Mouse (Mus musculus) CH12.LX (cell line): ENCODE results near the gene Slc7a11. TPM values are rescaled to one million over a fixed set of nuclear protein-coding genes. Genes with fewer than 3 reads are reported as not detected.

Experiments
- DNase-seq: peaks from one replicate; pipeline ENCODE4 v3.0.0-alpha.2; 2013; ENCODE audit errors: extremely low read depth
- H3K27ac ChIP-seq: 2 replicates; pipeline ENCODE4 v1.5.1; 2012; ENCODE audit warnings: low read depth, mild to moderate bottlenecking, control low read depth, moderate library complexity; ENCODE audit not compliant: insufficient read depth
- H3K27me3 ChIP-seq: replicated peaks from 2 replicates; pipeline ENCODE3; 2012; ENCODE audit warnings: inconsistent platforms
- H3K36me3 ChIP-seq, 2 experiments: replicated peaks in 1 of 2; 2 replicates each; pipeline versions ENCODE3 to v1.6.1; 2012; ENCODE audit warnings: inconsistent platforms in 1 of 2, low read length in 1 of 2, mild to moderate bottlenecking in 1 of 2, mixed read lengths in 1 of 2, moderate library complexity in 1 of 2; ENCODE audit not compliant: control insufficient read depth in 1 of 2, insufficient read depth in 1 of 2
- H3K4me1 ChIP-seq, 2 experiments: 2 replicates each; pipeline ENCODE4 v1.6.1; 2012; ENCODE audit warnings: inconsistent platforms in 1 of 2, moderate library complexity in 1 of 2; ENCODE audit not compliant: insufficient read depth in 2 of 2, control insufficient read depth in 1 of 2
- H3K4me2 ChIP-seq: 2 replicates; pipeline ENCODE4 v1.6.1; 2012; ENCODE audit warnings: low read depth, mild to moderate bottlenecking, control low read depth; ENCODE audit not compliant: poor library complexity, insufficient read depth, severe bottlenecking
- H3K4me3 ChIP-seq, 3 experiments: fragments of 150-350 bp in 1 of 3; sonication (generic) in 1 of 3; replicated peaks in 1 of 3; 2 replicates each; pipeline versions ENCODE3 to v1.5.1; 2011 to 2012; ENCODE audit warnings: low read depth in 2 of 3, low read length in 2 of 3, mild to moderate bottlenecking in 2 of 3, moderate library complexity in 2 of 3, control low read depth in 1 of 3, improper control_type of control experiment in 1 of 3, inconsistent platforms in 1 of 3, mixed read lengths in 1 of 3; ENCODE audit not compliant: poor library complexity in 1 of 3
- H3K79me2 ChIP-seq: replicated peaks from 2 replicates; pipeline ENCODE4 v1.6.1; 2012; ENCODE audit warnings: mild to moderate bottlenecking, moderate library complexity; ENCODE audit not compliant: control insufficient read depth, poor library complexity, insufficient read depth, severe bottlenecking; ENCODE audit errors: extremely low read depth
- H3K9ac ChIP-seq: 2 replicates; pipeline ENCODE4 v1.6.1; 2012; ENCODE audit warnings: low read depth, mild to moderate bottlenecking, control low read depth, moderate library complexity; ENCODE audit not compliant: insufficient read depth
- H3K9me3 ChIP-seq: replicated peaks from 2 replicates; pipeline ENCODE3; 2012; ENCODE audit warnings: low read length, inconsistent platforms, mixed read lengths
- EP300 ChIP-seq: IDR thresholded peaks from 2 replicates; pipeline ENCODE4 v1.6.1; 2011; ENCODE audit warnings: low read length, improper control_type of control experiment
- ETS1 ChIP-seq: conservative IDR thresholded peaks from 2 replicates; pipeline ENCODE4 v1.6.1; 2012; ENCODE audit warnings: low read depth, mild to moderate bottlenecking, inconsistent platforms, low read length, improper control_type of control experiment, moderate library complexity
- GABPA ChIP-seq: IDR thresholded peaks from 2 replicates; pipeline ENCODE4 v1.6.1; 2012; ENCODE audit warnings: low read depth, low read length, improper control_type of control experiment, inconsistent platforms; ENCODE audit not compliant: insufficient replicate concordance
- JUN ChIP-seq: IDR thresholded peaks from 2 replicates; pipeline ENCODE4 v1.6.1; 2011; ENCODE audit warnings: low read depth, mild to moderate bottlenecking, low read length, improper control_type of control experiment, moderate library complexity; ENCODE audit not compliant: insufficient read depth
- KAT2A ChIP-seq: IDR thresholded peaks from 2 replicates; pipeline ENCODE4 v1.6.1; 2012; ENCODE audit warnings: low read length, improper control_type of control experiment, inconsistent platforms; ENCODE audit not compliant: insufficient replicate concordance
- MAFK ChIP-seq: IDR thresholded peaks from 2 replicates; pipeline ENCODE4 v1.6.1; 2011; ENCODE audit warnings: low read length, improper control_type of control experiment; ENCODE audit not compliant: insufficient replicate concordance
- MAX ChIP-seq: IDR thresholded peaks from 2 replicates; pipeline ENCODE4 v1.6.1; 2011; ENCODE audit warnings: low read length, improper control_type of control experiment
- MAZ ChIP-seq: IDR thresholded peaks from 2 replicates; pipeline ENCODE4 v1.6.1; 2012; ENCODE audit warnings: low read depth, mild to moderate bottlenecking, inconsistent platforms, low read length, improper control_type of control experiment, moderate library complexity
- MEF2A ChIP-seq: IDR thresholded peaks from 2 replicates; pipeline ENCODE4 v1.6.1; 2014; ENCODE audit warnings: low read depth, mild to moderate bottlenecking, inconsistent platforms, low read length, improper control_type of control experiment, borderline replicate concordance
- MXI1 ChIP-seq: IDR thresholded peaks from 2 replicates; pipeline ENCODE4 v1.6.1; 2011; ENCODE audit warnings: mild to moderate bottlenecking, low read depth, low read length, improper control_type of control experiment
- NRF1 ChIP-seq: IDR thresholded peaks from 2 replicates; pipeline ENCODE4 v1.6.1; 2014; ENCODE audit warnings: low read depth, mild to moderate bottlenecking, inconsistent platforms, low read length, improper control_type of control experiment, moderate library complexity
- PAX5 ChIP-seq: IDR thresholded peaks from 2 replicates; pipeline ENCODE4 v1.6.1; 2012; ENCODE audit warnings: low read length, inconsistent platforms, mixed read lengths
- POLR2AphosphoS2 ChIP-seq: IDR thresholded peaks from 2 replicates; pipeline ENCODE4 v1.6.1; 2011; ENCODE audit warnings: low read depth, low read length, improper control_type of control experiment
- RAD21 ChIP-seq: IDR thresholded peaks from 2 replicates; pipeline ENCODE4 v1.6.1; 2011; ENCODE audit warnings: low read depth, mild to moderate bottlenecking, low read length, improper control_type of control experiment, moderate library complexity
- TCF12 ChIP-seq: IDR thresholded peaks from 2 replicates; pipeline ENCODE4 v1.6.1; 2014; ENCODE audit warnings: low read depth, mild to moderate bottlenecking, inconsistent platforms, low read length, improper control_type of control experiment
- USF1 ChIP-seq: IDR thresholded peaks from 2 replicates; pipeline ENCODE4 v1.6.1; 2014; ENCODE audit warnings: low read depth, mild to moderate bottlenecking, inconsistent platforms, low read length, improper control_type of control experiment
- USF2 ChIP-seq: conservative IDR thresholded peaks from 2 replicates; pipeline ENCODE4 v1.6.1; 2011; ENCODE audit warnings: low read depth, low read length, improper control_type of control experiment
- ZC3H11A ChIP-seq: IDR thresholded peaks from 2 replicates; pipeline ENCODE4 v1.6.1; 2012; ENCODE audit warnings: low read depth, mild to moderate bottlenecking, inconsistent platforms, low read length, improper control_type of control experiment
- ZKSCAN1 ChIP-seq: IDR thresholded peaks from 2 replicates; pipeline ENCODE4 v1.6.1; 2012; ENCODE audit warnings: low read depth, inconsistent platforms, low read length, improper control_type of control experiment, borderline replicate concordance
- ZMIZ1 ChIP-seq: IDR thresholded peaks from 2 replicates; pipeline ENCODE4 v1.6.1; 2012; ENCODE audit warnings: low read depth, mild to moderate bottlenecking, inconsistent platforms, low read length, improper control_type of control experiment
- ZNF384 ChIP-seq: IDR thresholded peaks from 2 replicates; pipeline ENCODE4 v1.6.1; 2012; ENCODE audit warnings: low read depth, low read length, improper control_type of control experiment, inconsistent platforms
- dilution Hi-C: fragments of 300-500 bp; cut with MboI; formaldehyde crosslinking; loops from 2 replicates; pipeline ENCODE4 v1.14.3; 2020; ENCODE audit warnings: low sequenced_read_pairs; ENCODE audit not compliant: extremely low pct_unique_long_range_greater_than_20kb, extremely low pct_ligation_motif_present
- in situ Hi-C: fragments of 300-500 bp; cut with MboI; formaldehyde crosslinking; loops from 3 replicates; pipeline ENCODE4 v1.14.3; 2019; ENCODE audit warnings: low sequenced_read_pairs, low pct_ligation_motif_present, low pct_unique_long_range_greater_than_20kb, mixed read lengths
- polyA plus RNA-seq: library from polyadenylated mRNA; unstranded; fragments of >175 nt; gene quantifications from 2 replicates; pipeline ENCODE4 v1.2.1, GENCODE M21; 2012; ENCODE audit warnings: low read depth; ENCODE audit not compliant: insufficient read length
- total RNA-seq, 2 experiments: library from RNA; depleted of rRNA; stranded (reverse); fragments of 300-350 nt in 1 of 2; fragments of >200 nt in 1 of 2; gene quantifications; 2 replicates each; pipeline ENCODE4 v1.2.3; 2012 to 2014

Slc7a11 gene
- total and polyA plus RNA-seq, 3 experiments: 0.13 to 0.37 TPM; not detected in 1

- H3K27me3 ChIP-seq: no peaks in the 10 kb centered on the region
Observed at GRCm38 (mm10) chr3:50430811-50431210, 12.6 kb downstream of the Slc7a11 start.

GRCm38 (mm10) chr3:50421480-50422277 is 21.7 kb downstream of the Slc7a11 start:
- H3K27me3 ChIP-seq: no peaks in the 10 kb centered on the region
- H3K36me3 ChIP-seq: no peaks in the 10 kb centered on the region
- no peak overlapping the region for H3K9ac ChIP-seq
- dilution Hi-C loops (no loop called here), in situ Hi-C loops (no loop called here)
- H3K4me2 ChIP-seq: no peak overlapping the region
- H3K4me1 ChIP-seq: no peaks in the 10 kb centered on the region
- no peak for TF ChIP-seq USF1
- TF ChIP-seq MAFK: no peak
- TF ChIP-seq MEF2A: no peak
- TF ChIP-seq NRF1: no peak
- TF ChIP-seq JUN: no peak
- TF ChIP-seq RAD21: no peak
- TF ChIP-seq ZC3H11A: no peak
- TF ChIP-seq KAT2A: no peak
- TF ChIP-seq ZMIZ1: no peak
- TF ChIP-seq POLR2AphosphoS2: no peak
- TF ChIP-seq TCF12: no peak
- no peak for TF ChIP-seq ZNF384
- TF ChIP-seq PAX5: no peak
- TF ChIP-seq USF2: no peak
- TF ChIP-seq GABPA: no peak
- no peak for TF ChIP-seq ETS1
- TF ChIP-seq MAZ: no peak
- TF ChIP-seq MXI1: no peak
- no peak for TF ChIP-seq MAX
- TF ChIP-seq EP300: no peak
- H3K79me2 ChIP-seq: no peaks in the 10 kb centered on the region
- H3K4me3 ChIP-seq: no peak overlapping the region
- peaks cover 42% of the 10 kb centered on the region for H3K9me3 ChIP-seq
- no peak overlapping the region for H3K27ac ChIP-seq
- DNase-seq: no peak

More at GRCm38 (mm10) chr3:50430811-50431210, 12.6 kb downstream of the Slc7a11 start:
- H3K9ac ChIP-seq: no peak overlapping the region
- no peak overlapping the region for H3K4me3 ChIP-seq
- DNase-seq: no peak
- H3K4me2 ChIP-seq: no peak overlapping the region
- no peaks in the 10 kb centered on the region for H3K4me1 ChIP-seq
- H3K27ac ChIP-seq: no peak overlapping the region
- dilution Hi-C loops: no loop called here
- H3K9me3 ChIP-seq: peaks cover 28% of the 10 kb centered on the region
- TF ChIP-seq ZKSCAN1 (no peak), USF2 (no peak), MAFK (no peak), TCF12 (no peak), RAD21 (no peak)
- TF ChIP-seq, all 38 proteins: peak for 0
- H3K79me2 ChIP-seq: no peaks in the 10 kb centered on the region
- H3K36me3 ChIP-seq: no peaks in the 10 kb centered on the region
- in situ Hi-C loops: loop anchor here (25.0 kb wide), 1 partner anchor 781 kb away; the partner anchor contains the start of gene Noct
